Mouse (Mus musculus): ENCODE measurements around the gene Dab1. TPM values are rescaled to one million over a fixed set of nuclear protein-coding genes. Genes with fewer than 3 reads are reported as not detected.

The Dab1 gene
- polyA plus RNA-seq, 1 experiment = 1.1 TPM

DNA sequence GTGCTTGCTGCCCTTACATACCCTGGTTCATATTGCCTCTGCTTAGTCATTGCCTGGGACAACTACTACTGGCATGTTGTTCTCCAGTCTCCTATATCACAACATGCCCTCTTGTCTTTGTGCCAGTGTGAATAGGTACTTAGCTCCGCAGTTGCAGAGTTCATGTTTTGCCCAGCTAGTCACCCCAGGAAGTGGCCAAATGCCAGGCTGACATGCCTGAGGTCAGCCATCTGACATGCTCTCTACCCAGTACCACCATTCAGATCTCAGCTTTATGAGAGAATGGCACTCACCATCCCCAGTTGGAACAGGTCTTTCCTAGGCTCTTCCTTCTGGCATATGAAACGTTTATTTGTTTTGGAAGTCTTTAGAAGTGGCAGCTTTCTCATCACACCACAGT lies 355.4 kb downstream of the Dab1 start:
- H3K36me3 ChIP-seq (ENCODE audit: control insufficient read depth, insufficient read depth, low read length) = no peaks in the 10 kb centered on the region
- no peak for TF ChIP-seq CTCF (IDR thresholded peaks at IDR 0.05; ENCODE audit: control insufficient read depth, insufficient read depth, insufficient replicate concordance, low read depth, low read length)
- no peak for TF ChIP-seq POLR2A (IDR thresholded peaks at IDR 0.05; ENCODE audit: control insufficient read depth, low read depth, low read length)
- no peaks in the 10 kb centered on the region for H3K27me3 ChIP-seq (ENCODE audit: control insufficient read depth, insufficient read depth, low read length)
- no peaks in the 10 kb centered on the region for H3K4me1 ChIP-seq (ENCODE audit: control insufficient read depth, insufficient read depth, low read length)
- H3K27ac ChIP-seq (ENCODE audit: control insufficient read depth, insufficient read depth, low read depth, low read length) = no peak overlapping the region
- H3K4me3 ChIP-seq (ENCODE audit: control insufficient read depth, low read depth, low read length) = no peak overlapping the region

- H3K27me3 ChIP-seq (ENCODE audit: control insufficient read depth, insufficient read depth, low read length) = no peaks in the 10 kb centered on the region
- no peak overlapping the region for H3K4me3 ChIP-seq (ENCODE audit: control insufficient read depth, low read depth, low read length)
- H3K36me3 ChIP-seq (ENCODE audit: control insufficient read depth, insufficient read depth, low read length) = no peaks in the 10 kb centered on the region
- H3K27ac ChIP-seq (ENCODE audit: control insufficient read depth, insufficient read depth, low read depth, low read length) = no peak overlapping the region
- TF ChIP-seq POLR2A (IDR thresholded peaks at IDR 0.05; ENCODE audit: control insufficient read depth, low read depth, low read length) (no peak), CTCF (IDR thresholded peaks at IDR 0.05; ENCODE audit: control insufficient read depth, insufficient read depth, insufficient replicate concordance, low read depth, low read length) (no peak)
- no peaks in the 10 kb centered on the region for H3K4me1 ChIP-seq (ENCODE audit: control insufficient read depth, insufficient read depth, low read length)
Measured at GRCm38 (mm10) chr4:103974946-103975345, 355.8 kb downstream of the Dab1 start.

GRCm38 (mm10) chr4:103993884-103994283 lies 374.7 kb downstream of the Dab1 start:
- no peak overlapping the region for H3K4me3 ChIP-seq (ENCODE audit: control insufficient read depth, low read depth, low read length)
- TF ChIP-seq POLR2A (IDR thresholded peaks at IDR 0.05; ENCODE audit: control insufficient read depth, low read depth, low read length) = no peak
- no peak for TF ChIP-seq CTCF (IDR thresholded peaks at IDR 0.05; ENCODE audit: control insufficient read depth, insufficient read depth, insufficient replicate concordance, low read depth, low read length)
- H3K4me1 ChIP-seq (ENCODE audit: control insufficient read depth, insufficient read depth, low read length) = no peaks in the 10 kb centered on the region
- H3K27me3 ChIP-seq (ENCODE audit: control insufficient read depth, insufficient read depth, low read length) = no peaks in the 10 kb centered on the region
- H3K36me3 ChIP-seq (ENCODE audit: control insufficient read depth, insufficient read depth, low read length) = no peaks in the 10 kb centered on the region
- H3K27ac ChIP-seq (ENCODE audit: control insufficient read depth, insufficient read depth, low read depth, low read length) = no peak overlapping the region

- H3K27me3 ChIP-seq (ENCODE audit: control insufficient read depth, insufficient read depth, low read length) = no peaks in the 10 kb centered on the region
- H3K36me3 ChIP-seq (ENCODE audit: control insufficient read depth, insufficient read depth, low read length) = no peaks in the 10 kb centered on the region
- no peak overlapping the region for H3K4me3 ChIP-seq (ENCODE audit: control insufficient read depth, low read depth, low read length)
- H3K4me1 ChIP-seq (ENCODE audit: control insufficient read depth, insufficient read depth, low read length) = no peaks in the 10 kb centered on the region
- TF ChIP-seq POLR2A (IDR thresholded peaks at IDR 0.05; ENCODE audit: control insufficient read depth, low read depth, low read length) (no peak), CTCF (IDR thresholded peaks at IDR 0.05; ENCODE audit: control insufficient read depth, insufficient read depth, insufficient replicate concordance, low read depth, low read length) (no peak)
- H3K27ac ChIP-seq (ENCODE audit: control insufficient read depth, insufficient read depth, low read depth, low read length) = no peak overlapping the region
Measured at GRCm38 (mm10) chr4:103994406-103994805, 375.2 kb downstream of the Dab1 start.

DNA sequence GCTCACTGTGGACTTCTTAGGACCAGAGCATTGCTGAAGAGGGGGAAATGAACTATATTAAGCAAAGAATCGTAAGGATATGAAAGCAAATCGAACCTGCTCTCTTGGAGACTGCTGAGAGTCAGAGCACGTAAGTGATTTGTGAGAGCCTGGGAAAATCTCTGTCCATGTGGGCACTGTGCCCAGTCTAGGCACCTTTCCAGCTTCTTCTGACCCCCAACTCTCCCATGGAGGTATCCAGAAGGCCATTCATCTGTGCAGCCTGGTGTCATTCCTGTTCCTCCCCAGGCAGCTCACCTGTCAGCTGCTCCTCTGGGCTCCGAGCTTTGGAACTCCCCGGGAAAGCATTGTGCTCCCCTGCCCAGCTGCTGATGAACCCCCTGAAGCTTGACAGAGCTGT lies 389.2 kb downstream of the Dab1 start:
- TF ChIP-seq POLR2A (IDR thresholded peaks at IDR 0.05; ENCODE audit: control insufficient read depth, low read depth, low read length) (no peak), CTCF (IDR thresholded peaks at IDR 0.05; ENCODE audit: control insufficient read depth, insufficient read depth, insufficient replicate concordance, low read depth, low read length) (no peak)
- Histone ChIP-seq H3K27ac (ENCODE audit: control insufficient read depth, insufficient read depth, low read depth, low read length) (no peak overlapping the region), H3K4me3 (ENCODE audit: control insufficient read depth, low read depth, low read length) (no peak overlapping the region), H3K4me1 (ENCODE audit: control insufficient read depth, insufficient read depth, low read length) (no peaks in the 10 kb centered on the region), H3K27me3 (ENCODE audit: control insufficient read depth, insufficient read depth, low read length) (no peaks in the 10 kb centered on the region), H3K36me3 (ENCODE audit: control insufficient read depth, insufficient read depth, low read length) (no peaks in the 10 kb centered on the region)

GRCm38 (mm10) chr4:104011683-104012082 lies 392.5 kb downstream of the Dab1 start:
- no peaks in the 10 kb centered on the region for H3K27me3 ChIP-seq (ENCODE audit: control insufficient read depth, insufficient read depth, low read length)
- TF ChIP-seq CTCF (IDR thresholded peaks at IDR 0.05; ENCODE audit: control insufficient read depth, insufficient read depth, insufficient replicate concordance, low read depth, low read length) (no peak), POLR2A (IDR thresholded peaks at IDR 0.05; ENCODE audit: control insufficient read depth, low read depth, low read length) (no peak)
- H3K36me3 ChIP-seq (ENCODE audit: control insufficient read depth, insufficient read depth, low read length) = no peaks in the 10 kb centered on the region
- no peaks in the 10 kb centered on the region for H3K4me1 ChIP-seq (ENCODE audit: control insufficient read depth, insufficient read depth, low read length)
- H3K27ac ChIP-seq (ENCODE audit: control insufficient read depth, insufficient read depth, low read depth, low read length) = no peak overlapping the region
- H3K4me3 ChIP-seq (ENCODE audit: control insufficient read depth, low read depth, low read length) = no peak overlapping the region

- H3K4me1 ChIP-seq (ENCODE audit: control insufficient read depth, insufficient read depth, low read length) = no peaks in the 10 kb centered on the region
- H3K27me3 ChIP-seq (ENCODE audit: control insufficient read depth, insufficient read depth, low read length) = no peaks in the 10 kb centered on the region
- H3K36me3 ChIP-seq (ENCODE audit: control insufficient read depth, insufficient read depth, low read length) = no peaks in the 10 kb centered on the region
- TF ChIP-seq CTCF (IDR thresholded peaks at IDR 0.05; ENCODE audit: control insufficient read depth, insufficient read depth, insufficient replicate concordance, low read depth, low read length) (no peak), POLR2A (IDR thresholded peaks at IDR 0.05; ENCODE audit: control insufficient read depth, low read depth, low read length) (no peak)
- H3K27ac ChIP-seq (ENCODE audit: control insufficient read depth, insufficient read depth, low read depth, low read length) = no peak overlapping the region
- H3K4me3 ChIP-seq (ENCODE audit: control insufficient read depth, low read depth, low read length) = no peak overlapping the region
Measured at GRCm38 (mm10) chr4:104012150-104012549, 393.0 kb downstream of the Dab1 start.

GRCm38 (mm10) chr4:104025117-104025694 lies 406.0 kb downstream of the Dab1 start:
- H3K27me3 ChIP-seq (ENCODE audit: control insufficient read depth, insufficient read depth, low read length) = no peaks in the 10 kb centered on the region
- H3K4me1 ChIP-seq (ENCODE audit: control insufficient read depth, insufficient read depth, low read length) = no peaks in the 10 kb centered on the region
- no peaks in the 10 kb centered on the region for H3K36me3 ChIP-seq (ENCODE audit: control insufficient read depth, insufficient read depth, low read length)
- no peak overlapping the region for H3K27ac ChIP-seq (ENCODE audit: control insufficient read depth, insufficient read depth, low read depth, low read length)
- no peak for TF ChIP-seq POLR2A (IDR thresholded peaks at IDR 0.05; ENCODE audit: control insufficient read depth, low read depth, low read length)
- TF ChIP-seq CTCF (IDR thresholded peaks at IDR 0.05; ENCODE audit: control insufficient read depth, insufficient read depth, insufficient replicate concordance, low read depth, low read length) = no peak
- no peak overlapping the region for H3K4me3 ChIP-seq (ENCODE audit: control insufficient read depth, low read depth, low read length)
